In genomic region chr19:57752189-57752588, GRCm38 (mm10) we compare ENCODE assay signal across 28 mouse cellular contexts.
"Had no signal": no experiment of that assay in that cellular context is flagged by ENCODE, and none has a peak within 500 bp of the region (broad histone marks: within the 10 kb centered on the region; RNA-seq: fewer than 3 reads in every experiment).

No protein-coding gene starts in this region.

- H3K4me2 ChIP-seq: heart, embryonic 11.5 days; heart, embryonic 13.5 days; heart, embryonic 15.5 days; hindbrain, embryonic 13.5 days; hindbrain, embryonic 15.5 days; kidney, embryonic 15.5 days; limb, embryonic 12.5 days; liver, embryonic 11.5 days; liver, embryonic 13.5 days; liver, embryonic 15.5 days had no signal

- H3K9ac ChIP-seq: heart, embryonic 13.5 days; heart, embryonic 15.5 days; hindbrain, embryonic 13.5 days; hindbrain, embryonic 15.5 days; kidney, embryonic 15.5 days; limb, embryonic 12.5 days; liver, embryonic 13.5 days; liver, embryonic 15.5 days had no signal

- ATAC-seq: hindbrain, postnatal 0 days; intestine, embryonic 16.5 days had no signal

- DNase-seq: gastrocnemius, postnatal 14 days; gastrocnemius, postnatal 36 days; heart, adult 11 months; heart, adult 2 months; heart, postnatal 14 days; heart, postnatal 36 days; kidney, adult 11 months; kidney, adult 2 months; kidney, adult 9 months; kidney, postnatal 14 days; kidney, postnatal 36 days; liver; liver, embryonic 13.5 days had no signal

- H3K4me1 ChIP-seq: heart, embryonic 13.5 days; heart, embryonic 15.5 days; hindbrain, embryonic 13.5 days; hindbrain, embryonic 15.5 days; kidney, embryonic 15.5 days; limb, embryonic 10.5 days; limb, embryonic 12.5 days; liver, embryonic 13.5 days; liver, embryonic 15.5 days had no signal

- H3K4me3 ChIP-seq: heart, adult 2 months; heart, embryonic 13.5 days; heart, embryonic 15.5 days; hindbrain, embryonic 13.5 days; hindbrain, embryonic 15.5 days; kidney, embryonic 15.5 days; layer of hippocampus, adult 2 months; left cerebral cortex, adult 2 months; limb, embryonic 10.5 days; limb, embryonic 12.5 days; liver, embryonic 13.5 days; liver, embryonic 15.5 days had no signal

- H3K36me3 ChIP-seq: liver, embryonic 13.5 days; liver, embryonic 15.5 days had no signal

- H3K27ac ChIP-seq: heart, adult 2 months; heart, embryonic 13.5 days; heart, embryonic 15.5 days; hindbrain, embryonic 13.5 days; hindbrain, embryonic 15.5 days; hindbrain, postnatal 0 days; kidney, embryonic 15.5 days; kidney, postnatal 0 days; layer of hippocampus, adult 2 months; left cerebral cortex, adult 2 months; limb, embryonic 10.5 days; limb, embryonic 12.5 days; liver, embryonic 13.5 days; liver, embryonic 15.5 days had no signal

- H3K27me3 ChIP-seq: heart, embryonic 13.5 days; heart, embryonic 15.5 days; hindbrain, embryonic 13.5 days; hindbrain, embryonic 15.5 days; kidney, embryonic 15.5 days; limb, embryonic 12.5 days; liver, embryonic 13.5 days; liver, embryonic 15.5 days had no signal

- H3K9me3 ChIP-seq: heart, embryonic 13.5 days; heart, embryonic 15.5 days; hindbrain, embryonic 13.5 days; hindbrain, embryonic 15.5 days; kidney, embryonic 15.5 days; limb, embryonic 10.5 days; limb, embryonic 12.5 days; liver, embryonic 13.5 days; liver, embryonic 15.5 days had no signal
